Mouse (Mus musculus) liver, adult 2 months (tissue): ENCODE data around the gene Slc1a3. TPM values are rescaled to one million over a fixed set of nuclear protein-coding genes. Genes with fewer than 3 reads are reported as not detected.
A peak's percentile ranks its signal among the peaks of the same experiment; 100 is the strongest.

Experiments
- DNase-seq: peaks from one replicate; pipeline ENCODE4 v3.0.0-alpha.2; 2011; ENCODE audit warnings: low read depth, low spot score; ENCODE audit errors: extremely low read depth
- H3K27ac ChIP-seq: fragments of 200-500 bp; replicated peaks from 2 replicates; pipeline ENCODE4 v1.5.1; 2012; ENCODE audit warnings: low read depth, mild to moderate bottlenecking, control low read depth, inconsistent platforms, low read length; ENCODE audit not compliant: insufficient read depth
- H3K27me3 ChIP-seq: fragments of 200-500 bp; 2 replicates; pipeline ENCODE4 v1.6.1; 2012; ENCODE audit warnings: mild to moderate bottlenecking, moderate library complexity, low read length, inconsistent platforms; ENCODE audit not compliant: control insufficient read depth, insufficient read depth
- H3K36me3 ChIP-seq: fragments of 200-500 bp; 2 replicates; pipeline ENCODE4 v1.6.1; 2012; ENCODE audit warnings: low read length, inconsistent platforms; ENCODE audit not compliant: control insufficient read depth, insufficient read depth
- H3K4me1 ChIP-seq: fragments of 200-500 bp; 2 replicates; pipeline ENCODE4 v1.6.1; 2011; ENCODE audit warnings: low read length; ENCODE audit not compliant: control insufficient read depth, insufficient read depth
- H3K4me3 ChIP-seq: fragments of 200-500 bp; 2 replicates; pipeline ENCODE4 v1.5.1; 2011; ENCODE audit warnings: low read depth, mild to moderate bottlenecking, control low read depth, low read length, moderate library complexity; ENCODE audit not compliant: insufficient read depth
- H3K79me2 ChIP-seq: fragments of 200-500 bp; 2 replicates; pipeline ENCODE4 v1.6.1; 2012; ENCODE audit warnings: inconsistent platforms, mild to moderate bottlenecking, low read length, moderate library complexity; ENCODE audit not compliant: control insufficient read depth, insufficient read depth
- H3K9ac ChIP-seq: fragments of 200-500 bp; 2 replicates; pipeline ENCODE4 v1.6.1; 2012; ENCODE audit warnings: low read depth, mild to moderate bottlenecking, control low read depth, inconsistent platforms, low read length
- CTCF ChIP-seq: fragments of 200-500 bp; IDR thresholded peaks from 2 replicates; pipeline ENCODE4 v1.5.1; 2011; ENCODE audit warnings: low read depth, low read length, control low read depth
- POLR2A ChIP-seq: fragments of 200-500 bp; IDR thresholded peaks from 2 replicates; pipeline ENCODE4 v1.6.1; 2011; ENCODE audit warnings: low read length, control low read depth; ENCODE audit not compliant: insufficient read depth; ENCODE audit errors: extremely low read depth
- WGBS: fragments of 180-500 bp; shearing (Covaris S2); methylation state at CpG from one replicate; pipeline ENCODE4 v1.1.7; 2018; 5-methylcytosine and 5-hydroxymethylcytosine counted together
- polyA plus RNA-seq: library from polyadenylated mRNA; depleted of rRNA; stranded (reverse); fragments of >200 nt; gene quantifications from 2 replicates; pipeline ENCODE4 v1.2.3, GENCODE M21; 2012
- total RNA-seq: library from RNA; depleted of rRNA; stranded (reverse); fragments of >200 nt; gene quantifications from 2 replicates; pipeline ENCODE4 v1.2.3, GENCODE M21; 2014

The Slc1a3 gene
- total and polyA plus RNA-seq, 2 experiments, result 0.12 to 0.46 TPM

- Histone ChIP-seq H3K9ac (no peak overlapping the region), H3K4me3 (no peak overlapping the region), H3K27me3 (no peaks in the 10 kb centered on the region), H3K79me2 (no peaks in the 10 kb centered on the region), H3K36me3 (no peaks in the 10 kb centered on the region), H3K27ac (no peak overlapping the region), H3K4me1 (no peaks in the 10 kb centered on the region)
- TF ChIP-seq POLR2A (no peak), CTCF (no peak)
- 54% methylated on average over 3 of the region's 3 CpGs for WGBS
- peak; percentile 1 for DNase-seq
These were observed 27.7 kb downstream of the Slc1a3 start for GRCm38 (mm10) chr15:8682871-8683270.

DNA sequence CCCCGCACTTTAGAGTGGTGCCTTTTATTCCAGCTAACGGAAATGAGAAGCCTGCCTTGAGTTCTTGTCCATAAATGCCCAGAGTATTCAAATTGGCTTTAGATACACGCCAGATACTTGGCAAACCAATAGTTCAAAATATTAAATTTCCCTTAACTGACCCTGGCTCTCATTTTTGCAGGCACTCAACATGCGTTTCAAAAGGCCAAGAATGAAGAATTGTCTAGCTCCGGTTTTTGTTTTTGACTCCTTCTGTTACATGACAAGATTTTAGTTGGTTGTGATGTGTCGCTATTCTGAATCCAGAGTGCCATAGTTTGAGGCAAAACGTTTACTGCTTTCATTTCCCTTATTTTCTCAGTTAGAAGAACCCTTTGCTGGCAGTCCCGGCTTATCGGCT is 28.1 kb downstream of the Slc1a3 start:
- TF ChIP-seq POLR2A (no peak), CTCF (no peak)
- Histone ChIP-seq H3K9ac (no peak overlapping the region), H3K4me3 (no peak overlapping the region), H3K27me3 (no peaks in the 10 kb centered on the region), H3K4me1 (no peaks in the 10 kb centered on the region), H3K36me3 (no peaks in the 10 kb centered on the region), H3K27ac (no peak overlapping the region), H3K79me2 (no peaks in the 10 kb centered on the region)
- WGBS, result 73% methylated on average over 9 of the region's 9 CpGs
- DNase-seq, result no peak

GRCm38 (mm10) chr15:8681971-8682370 is 28.6 kb downstream of the Slc1a3 start:
- DNase-seq, result no peak
- H3K4me1 ChIP-seq, result no peaks in the 10 kb centered on the region
- H3K27ac ChIP-seq, result no peak overlapping the region
- TF ChIP-seq POLR2A, result no peak
- no peak for TF ChIP-seq CTCF
- no peak overlapping the region for H3K4me3 ChIP-seq
- no peak overlapping the region for H3K9ac ChIP-seq
- no peaks in the 10 kb centered on the region for H3K36me3 ChIP-seq
- 92% methylated on average over 7 of the region's 7 CpGs for WGBS
- H3K27me3 ChIP-seq, result no peaks in the 10 kb centered on the region
- H3K79me2 ChIP-seq, result no peaks in the 10 kb centered on the region

GRCm38 (mm10) chr15:8681009-8681408 is 29.6 kb downstream of the Slc1a3 start:
- Histone ChIP-seq H3K36me3 (no peaks in the 10 kb centered on the region), H3K27me3 (no peaks in the 10 kb centered on the region), H3K27ac (no peak overlapping the region), H3K9ac (no peak overlapping the region), H3K4me3 (no peak overlapping the region), H3K4me1 (no peaks in the 10 kb centered on the region), H3K79me2 (no peaks in the 10 kb centered on the region)
- 82% methylated on average over 5 of the region's 5 CpGs for WGBS
- DNase-seq, result no peak
- TF ChIP-seq CTCF (no peak), POLR2A (no peak)

- TF ChIP-seq POLR2A (no peak), CTCF (no peak)
- no peaks in the 10 kb centered on the region for H3K79me2 ChIP-seq
- H3K4me1 ChIP-seq, result no peaks in the 10 kb centered on the region
- WGBS, result 95% methylated on average over 2 of the region's 2 CpGs
- H3K36me3 ChIP-seq, result no peaks in the 10 kb centered on the region
- no peak overlapping the region for H3K27ac ChIP-seq
- no peaks in the 10 kb centered on the region for H3K27me3 ChIP-seq
- H3K9ac ChIP-seq, result no peak overlapping the region
- DNase-seq, result no peak
- no peak overlapping the region for H3K4me3 ChIP-seq
These were observed 33.6 kb downstream of the Slc1a3 start for GRCm38 (mm10) chr15:8676959-8677358.

GRCm38 (mm10) chr15:8676211-8676691 is 34.3 kb downstream of the Slc1a3 start:
- Histone ChIP-seq H3K27me3 (no peaks in the 10 kb centered on the region), H3K9ac (no peak overlapping the region), H3K36me3 (no peaks in the 10 kb centered on the region), H3K4me1 (no peaks in the 10 kb centered on the region), H3K4me3 (no peak overlapping the region), H3K79me2 (no peaks in the 10 kb centered on the region), H3K27ac (no peak overlapping the region)
- TF ChIP-seq POLR2A (no peak), CTCF (no peak)
- DNase-seq, result no peak
- WGBS, result 59% methylated on average over 5 of the region's 5 CpGs
